Mouse (Mus musculus) neural tube, embryonic 14.5 days (tissue): ENCODE data around the gene Fmo1. TPM values are rescaled to one million over a fixed set of nuclear protein-coding genes. Genes with fewer than 3 reads are reported as not detected.
"Not testable (repeated sequence)": the region's sequence is repeated elsewhere in the genome, so short reads cannot be mapped to it uniquely, and the experiment has no call there.

Experiments used
- ATAC-seq: fragments of 200-750 bp; cut with Nextera tagmentation; 2 replicates; pipeline ENCODE4 v1.8.0; 2017; ENCODE audit warnings: low read depth, mild to moderate bottlenecking, moderate TSS enrichment, moderate library complexity
- H3K27ac ChIP-seq: fragments of 300-500 bp; sonication (generic); 2 replicates; pipeline ENCODE4 v1.5.1; 2014; ENCODE audit warnings: low read depth, mild to moderate bottlenecking, control low read depth, low read length, moderate library complexity, mixed read lengths
- H3K27me3 ChIP-seq: fragments of 300-500 bp; sonication (generic); 2 replicates; pipeline ENCODE4 v1.6.1; 2014; ENCODE audit warnings: low read length; ENCODE audit not compliant: control insufficient read depth, insufficient read depth
- H3K36me3 ChIP-seq: fragments of 300-500 bp; sonication (generic); 2 replicates; pipeline ENCODE4 v1.6.1; 2014; ENCODE audit warnings: low read length, mixed read lengths; ENCODE audit not compliant: control insufficient read depth, insufficient read depth
- H3K4me1 ChIP-seq: fragments of 300-500 bp; sonication (generic); 2 replicates; pipeline ENCODE4 v1.6.1; 2014; ENCODE audit warnings: low read length; ENCODE audit not compliant: control insufficient read depth, insufficient read depth
- H3K4me2 ChIP-seq: fragments of 300-500 bp; sonication (generic); 2 replicates; pipeline ENCODE4 v1.6.1; 2014; ENCODE audit warnings: mild to moderate bottlenecking, low read depth, low read length, control low read depth
- H3K4me3 ChIP-seq: fragments of 300-500 bp; sonication (generic); 2 replicates; pipeline ENCODE4 v1.5.1; 2014; ENCODE audit warnings: low read depth, low read length, control low read depth, mixed read lengths
- H3K9ac ChIP-seq: fragments of 300-500 bp; sonication (generic); replicated peaks from 2 replicates; pipeline ENCODE4 v1.6.1; 2014; ENCODE audit warnings: low read depth, mild to moderate bottlenecking, control low read depth, low read length, mixed read lengths
- H3K9me3 ChIP-seq: fragments of 300-500 bp; sonication (generic); 2 replicates; pipeline ENCODE4 v1.6.1; 2016; ENCODE audit warnings: low read length; ENCODE audit not compliant: control insufficient read depth
- whole genome bisulfite sequencing: fragments of 180-500 bp; shearing (Covaris S2); extraction: QIAGEN DNeasy Blood & Tissue Kit; methylation state at CpG from one replicate; pipeline ENCODE4 v1.1.7; 2014; 5-methylcytosine and 5-hydroxymethylcytosine counted together
- polyA plus RNA-seq: library from polyadenylated mRNA; unstranded; fragments of >200 nt; fragmentation: Nextera tagmentation; extraction: Ambion mirVana; gene quantifications from 2 replicates; pipeline ENCODE4 v1.2.1, GENCODE M21; 2014

Fmo1 gene
- polyA plus RNA-seq, 1 experiment from 2014 or later = 9.1 TPM

- Histone ChIP-seq H3K9ac (no peak overlapping the region), H3K36me3 (no peaks in the 10 kb centered on the region), H3K4me2 (no peak overlapping the region), H3K27ac (no peak overlapping the region), H3K27me3 (no peaks in the 10 kb centered on the region), H3K9me3 (no peaks in the 10 kb centered on the region), H3K4me1 (no peaks in the 10 kb centered on the region), H3K4me3 (no peak overlapping the region)
- WGBS = 90% methylated on average over 7 of the region's 7 CpGs
- ATAC-seq = no peak
These were observed 82.7 kb downstream of the Fmo1 start for GRCm38 (mm10) chr1:162783669-162784248.

GRCm38 (mm10) chr1:162781035-162781434 is 85.4 kb downstream of the Fmo1 start:
- not testable (repeated sequence) for H3K9me3 ChIP-seq, H3K27me3 ChIP-seq, H3K4me3 ChIP-seq, H3K4me2 ChIP-seq, H3K4me1 ChIP-seq, ATAC-seq, H3K9ac ChIP-seq, H3K27ac ChIP-seq, H3K36me3 ChIP-seq
- WGBS = 94% methylated on average over 2 of the region's 2 CpGs

Other genes starting within 250 kb of the Fmo1 start
- gene Myoc, start 227.5 kb downstream of the Fmo1 start, polyA plus RNA-seq = not detected in 2 replicates
- not detected in 2 replicates for gene Myocos, start 208.4 kb downstream of the Fmo1 start, polyA plus RNA-seq
- gene Prrc2c, start 126.1 kb downstream of the Fmo1 start, polyA plus RNA-seq = 153 and 176 TPM in 2 replicates
- 0.33 TPM in 2 replicates for gene Fmo4, start 52.6 kb downstream of the Fmo1 start, polyA plus RNA-seq
- gene Fmo2, start 32.1 kb upstream of the Fmo1 start, polyA plus RNA-seq = 0.58 TPM in 1 of 2 replicates, not detected in the other
- not detected in 2 replicates for gene Fmo6, start 70.9 kb upstream of the Fmo1 start, polyA plus RNA-seq
- gene Fmo3, start 117.9 kb upstream of the Fmo1 start, polyA plus RNA-seq = not detected in 2 replicates
- gene Mroh9, start 219.1 kb upstream of the Fmo1 start, polyA plus RNA-seq = not detected in 2 replicates